Mouse (Mus musculus) liver, postnatal 0 days (tissue): ENCODE measurements around the gene Bspry. TPM values are rescaled to one million over a fixed set of nuclear protein-coding genes. Genes with fewer than 3 reads are reported as not detected.
A peak's percentile ranks its signal among the peaks of the same experiment; 100 is the strongest.

Experiments used
- ATAC-seq: fragments of 200-750 bp; cut with Nextera tagmentation; 2 replicates; pipeline ENCODE4 v1.8.0; 2017; ENCODE audit warnings: mild to moderate bottlenecking, moderate library complexity
- DNase-seq: peaks from one replicate; pipeline ENCODE4 v3.0.0-alpha.2; 2016
- H3K27ac ChIP-seq: fragments of 300-500 bp; sonication (generic); 2 replicates; pipeline ENCODE4 v1.5.1; 2014; ENCODE audit warnings: antibody characterized with exemption, moderate library complexity, mild to moderate bottlenecking, low read depth
- H3K27me3 ChIP-seq: fragments of 300-500 bp; sonication (generic); 2 replicates; pipeline ENCODE4 v1.6.1; 2014; ENCODE audit warnings: low read length, control low read depth, mixed read lengths; ENCODE audit not compliant: insufficient read depth
- H3K36me3 ChIP-seq: fragments of 300-500 bp; sonication (generic); replicated peaks from 2 replicates; pipeline ENCODE4 v1.6.1; 2014; ENCODE audit warnings: mild to moderate bottlenecking, control low read depth, low read length, moderate library complexity, mixed read lengths; ENCODE audit not compliant: insufficient read depth
- H3K4me1 ChIP-seq: fragments of 300-500 bp; sonication (generic); 2 replicates; pipeline ENCODE4 v1.6.1; 2014; ENCODE audit warnings: antibody characterized with exemption, mild to moderate bottlenecking, control low read depth; ENCODE audit not compliant: insufficient read depth
- H3K4me2 ChIP-seq: fragments of 300-500 bp; sonication (generic); 2 replicates; pipeline ENCODE4 v1.6.1; 2014; ENCODE audit warnings: low read depth, mild to moderate bottlenecking, low read length, moderate library complexity, mixed read lengths
- H3K4me3 ChIP-seq: fragments of 300-500 bp; sonication (generic); 2 replicates; pipeline ENCODE4 v1.5.1; 2014; ENCODE audit warnings: low read depth, low read length
- H3K9ac ChIP-seq: fragments of 300-500 bp; sonication (generic); replicated peaks from 2 replicates; pipeline ENCODE4 v1.6.1; 2014; ENCODE audit warnings: mild to moderate bottlenecking, moderate library complexity
- H3K9me3 ChIP-seq: fragments of 300-500 bp; sonication (generic); 2 replicates; pipeline ENCODE4 v1.6.1; 2016; ENCODE audit warnings: mild to moderate bottlenecking, control low read depth, low read length, mixed read lengths
- CTCF ChIP-seq: sonication (generic); IDR thresholded peaks from 2 replicates; pipeline ENCODE4 v1.5.1; 2016; ENCODE audit warnings: antibody characterized with exemption, low read depth
- EP300 ChIP-seq: IDR thresholded peaks from 2 replicates; pipeline ENCODE4 v1.6.1; 2016; ENCODE audit warnings: antibody characterized with exemption, low read depth, mild to moderate bottlenecking
- WGBS: fragments of 180-500 bp; shearing (Covaris S2); extraction: QIAGEN DNeasy Blood & Tissue Kit; methylation state at CpG from one replicate; pipeline ENCODE4 v1.1.7; 2014; ENCODE audit not compliant: insufficient replicate concordance; 5-methylcytosine and 5-hydroxymethylcytosine counted together
- polyA plus RNA-seq: library from polyadenylated mRNA; unstranded; fragments of >200 nt; fragmentation: Nextera tagmentation; extraction: Ambion mirVana; gene quantifications from 2 replicates; pipeline ENCODE4 v1.2.1, GENCODE M21; 2015

The Bspry gene
- polyA plus RNA-seq, 1 experiment from 2014 or later: 0.18 TPM

- H3K27ac ChIP-seq: no peak overlapping the region
- H3K4me1 ChIP-seq: 0 out of 2 replicates have a peak, but pooled peaks cover 9% of the 10 kb centered on the region
- H3K4me2 ChIP-seq: no peak overlapping the region
- no peaks in the 10 kb centered on the region for H3K9me3 ChIP-seq
- DNase-seq (no peak), ATAC-seq (no peak)
- WGBS: 94% methylated on average over 15 of the region's 15 CpGs
- H3K9ac ChIP-seq: no peak overlapping the region
- TF ChIP-seq EP300: no peak
- TF ChIP-seq CTCF: no peak
- H3K36me3 ChIP-seq: no peaks in the 10 kb centered on the region
- no peak overlapping the region for H3K4me3 ChIP-seq
- H3K27me3 ChIP-seq: no peaks in the 10 kb centered on the region
Measured at GRCm38 (mm10) chr4:62486162-62486696, 6.4 kb downstream of the Bspry start.

DNA sequence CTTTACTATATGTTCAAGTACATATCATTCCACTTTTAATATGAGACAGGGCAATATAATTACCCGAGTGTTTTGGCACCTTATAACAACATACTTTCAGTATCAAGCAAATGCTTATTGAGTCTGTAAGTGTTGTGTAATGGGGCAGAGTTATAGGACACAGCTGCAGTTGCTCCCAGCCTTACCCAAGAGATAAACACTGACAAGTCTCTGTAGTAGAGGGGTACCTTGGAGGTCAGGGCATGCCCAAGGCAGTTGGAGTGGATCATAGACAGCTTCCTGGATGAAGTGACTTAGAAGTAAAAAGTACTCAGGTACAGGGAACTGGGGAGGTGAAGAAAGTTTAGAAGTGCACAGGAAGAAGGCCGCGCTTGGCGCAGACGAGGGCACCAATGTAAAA lies 7.3 kb downstream of the Bspry start:
- Histone ChIP-seq H3K4me3 (no peak overlapping the region), H3K4me2 (no peak overlapping the region), H3K9me3 (no peaks in the 10 kb centered on the region), H3K27ac (no peak overlapping the region), H3K4me1 (0 out of 2 replicates have a peak, but pooled peaks cover 9% of the 10 kb centered on the region), H3K27me3 (no peaks in the 10 kb centered on the region), H3K9ac (no peak overlapping the region), H3K36me3 (no peaks in the 10 kb centered on the region)
- TF ChIP-seq EP300: no peak
- no peak for TF ChIP-seq CTCF
- ATAC-seq (no peak), DNase-seq (no peak)
- WGBS: 79% methylated on average over 5 of the region's 5 CpGs

GRCm38 (mm10) chr4:62487914-62488313 lies 8.1 kb downstream of the Bspry start:
- 76% methylated on average over 2 of the region's 2 CpGs for WGBS
- Histone ChIP-seq H3K4me1 (0 out of 2 replicates have a peak, but pooled peaks cover 9% of the 10 kb centered on the region), H3K4me2 (no peak overlapping the region), H3K27ac (no peak overlapping the region), H3K4me3 (no peak overlapping the region), H3K9ac (no peak overlapping the region), H3K27me3 (no peaks in the 10 kb centered on the region), H3K9me3 (no peaks in the 10 kb centered on the region), H3K36me3 (no peaks in the 10 kb centered on the region)
- no peak for TF ChIP-seq CTCF
- ATAC-seq: no peak
- no peak for DNase-seq

GRCm38 (mm10) chr4:62492682-62493081 lies 12.8 kb downstream of the Bspry start:
- peaks cover 10% of the 10 kb centered on the region for H3K4me1 ChIP-seq
- H3K9ac ChIP-seq: no peak overlapping the region
- DNase-seq: no peak
- H3K4me3 ChIP-seq: no peak overlapping the region
- H3K4me2 ChIP-seq: no peak overlapping the region
- 76% methylated on average over 2 of the region's 2 CpGs for WGBS
- H3K27ac ChIP-seq: no peak overlapping the region
- no peaks in the 10 kb centered on the region for H3K36me3 ChIP-seq
- TF ChIP-seq CTCF: no peak
- TF ChIP-seq EP300: no peak
- no peaks in the 10 kb centered on the region for H3K9me3 ChIP-seq
- no peak for ATAC-seq
- no peaks in the 10 kb centered on the region for H3K27me3 ChIP-seq

- peaks cover 10% of the 10 kb centered on the region for H3K4me1 ChIP-seq
- DNase-seq: no peak
- H3K4me2 ChIP-seq: no peak overlapping the region
- ATAC-seq: no peak
- no peak for TF ChIP-seq CTCF
- no peak for TF ChIP-seq EP300
- H3K9ac ChIP-seq: no peak overlapping the region
- H3K9me3 ChIP-seq: no peaks in the 10 kb centered on the region
- H3K27ac ChIP-seq: no peak overlapping the region
- no peaks in the 10 kb centered on the region for H3K27me3 ChIP-seq
- 0 out of 2 replicates have a peak, but pooled peaks cover 3% of the 10 kb centered on the region for H3K36me3 ChIP-seq
- no peak overlapping the region for H3K4me3 ChIP-seq
- 46% methylated on average over 9 of the region's 9 CpGs for WGBS
Measured at GRCm38 (mm10) chr4:62494230-62494629, 14.4 kb downstream of the Bspry start.

- DNase-seq (peak; percentile 20), ATAC-seq (0 out of 2 replicates have a peak, but pooled peaks have one; percentile 31)
- Histone ChIP-seq H3K27ac (no peak overlapping the region), H3K4me2 (no peak overlapping the region), H3K4me1 (peaks cover 13% of the 10 kb centered on the region), H3K9me3 (no peaks in the 10 kb centered on the region), H3K27me3 (no peaks in the 10 kb centered on the region), H3K4me3 (no peak overlapping the region), H3K36me3 (0 out of 2 replicates have a peak, but pooled peaks cover 3% of the 10 kb centered on the region), H3K9ac (no peak overlapping the region)
- WGBS: 61% methylated on average over 8 of the region's 8 CpGs
- TF ChIP-seq EP300: no peak
Measured at GRCm38 (mm10) chr4:62495946-62496345, 16.1 kb downstream of the Bspry start.
